Mouse (Mus musculus): ENCODE results near the gene Habp4. TPM values are rescaled to one million over a fixed set of nuclear protein-coding genes. Genes with fewer than 3 reads are reported as not detected.

Habp4 gene
- total RNA-seq, 2 experiments from 2014 or later, result 21.2 to 24.2 TPM

GRCm38 (mm10) chr13:64169746-64170145 is 8.1 kb downstream of the Habp4 start:
- intact Hi-C loops (cut with DNase I), result no loop called here
- no peak for DNase-seq

- no peak for DNase-seq
- intact Hi-C loops (cut with DNase I), result no loop called here
Observed at GRCm38 (mm10) chr13:64178000-64178399, 16.4 kb downstream of the Habp4 start.

GRCm38 (mm10) chr13:64178746-64179652 is 17.4 kb downstream of the Habp4 start:
- intact Hi-C loops (cut with DNase I), result no loop called here
- no peak for DNase-seq

GRCm38 (mm10) chr13:64180300-64180699 is 18.7 kb downstream of the Habp4 start:
- DNase-seq, result no peak
- intact Hi-C loops (cut with DNase I), result loop anchor here (5.0 to 10.0 kb wide), 2 partner anchors 127 to 255 kb away; partner anchors contain the start of gene Cdk20

GRCm38 (mm10) chr13:64180888-64181287 is 19.3 kb downstream of the Habp4 start:
- DNase-seq, result peak in 1 of 2 experiments; percentile 26
- intact Hi-C loops (cut with DNase I), result loop anchor here (5.0 to 10.0 kb wide), 2 partner anchors 126 to 254 kb away; partner anchors contain the start of gene Cdk20

GRCm38 (mm10) chr13:64182091-64182490 is 20.5 kb downstream of the Habp4 start:
- intact Hi-C loops (cut with DNase I), result loop anchor here (5.0 to 10.0 kb wide), 2 partner anchors 125 to 253 kb away; partner anchors contain the start of gene Cdk20
- no peak for DNase-seq

GRCm38 (mm10) chr13:64183583-64183982 is 22.0 kb downstream of the Habp4 start:
- intact Hi-C loops (cut with DNase I), result loop anchor here (5.0 to 10.0 kb wide), 2 partner anchors 124 to 251 kb away; partner anchors contain the start of gene Cdk20

GRCm38 (mm10) chr13:64184361-64184760 is 22.7 kb downstream of the Habp4 start:
- DNase-seq, result no peak

More at GRCm38 (mm10) chr13:64183583-64183982, 22.0 kb downstream of the Habp4 start:
- DNase-seq, result no peak

GRCm38 (mm10) chr13:64185176-64185575 is 23.6 kb downstream of the Habp4 start:
- intact Hi-C loops (cut with DNase I), result loop anchor here (10.0 kb wide), 1 partner anchor 250 kb away; the partner anchor contains the start of gene Cdk20
- DNase-seq, result no peak

More at GRCm38 (mm10) chr13:64184361-64184760, 22.7 kb downstream of the Habp4 start:
- intact Hi-C loops (cut with DNase I), result loop anchor here (5.0 to 10.0 kb wide), 2 partner anchors 123 to 250 kb away; partner anchors contain the start of gene Cdk20

- intact Hi-C loops (cut with DNase I), result loop anchor here (10.0 kb wide), 1 partner anchor 249 kb away; the partner anchor contains the start of gene Cdk20
- DNase-seq, result no peak
Observed at GRCm38 (mm10) chr13:64185586-64185985, 24.0 kb downstream of the Habp4 start.

- intact Hi-C loops (cut with DNase I), result loop anchor here (10.0 kb wide), 1 partner anchor 248 kb away; the partner anchor contains the start of gene Cdk20
- no peak for DNase-seq
Observed at GRCm38 (mm10) chr13:64186516-64186915, 24.9 kb downstream of the Habp4 start.

GRCm38 (mm10) chr13:64187065-64187464 is 25.4 kb downstream of the Habp4 start:
- intact Hi-C loops (cut with DNase I), result loop anchor here (10.0 kb wide), 1 partner anchor 248 kb away; the partner anchor contains the start of gene Cdk20
- DNase-seq, result no peak

GRCm38 (mm10) chr13:64197899-64198298 is 36.3 kb downstream of the Habp4 start:
- DNase-seq, result no peak
- intact Hi-C loops (cut with DNase I), result no loop called here

GRCm38 (mm10) chr13:64198310-64198709 is 36.7 kb downstream of the Habp4 start:
- intact Hi-C loops (cut with DNase I), result no loop called here
- DNase-seq, result no peak

- DNase-seq, result no peak
- intact Hi-C loops (cut with DNase I), result no loop called here
Observed at GRCm38 (mm10) chr13:64200911-64201310, 39.3 kb downstream of the Habp4 start.

GRCm38 (mm10) chr13:64204726-64205125 is 43.1 kb downstream of the Habp4 start:
- intact Hi-C loops (cut with DNase I), result no loop called here
- DNase-seq, result no peak

- intact Hi-C loops (cut with DNase I), result no loop called here
- DNase-seq, result no peak
Observed at GRCm38 (mm10) chr13:64205186-64205585, 43.6 kb downstream of the Habp4 start.

- no peak for DNase-seq
- intact Hi-C loops (cut with DNase I), result no loop called here
Observed at GRCm38 (mm10) chr13:64208146-64208545, 46.5 kb downstream of the Habp4 start.

GRCm38 (mm10) chr13:64211995-64212603 is 50.5 kb downstream of the Habp4 start:
- no peak for DNase-seq
- intact Hi-C loops (cut with DNase I), result no loop called here

- DNase-seq, result no peak
- intact Hi-C loops (cut with DNase I), result no loop called here
Observed at GRCm38 (mm10) chr13:64214891-64215290, 53.3 kb downstream of the Habp4 start.

- intact Hi-C loops (cut with DNase I), result no loop called here
- DNase-seq, result no peak
Observed at GRCm38 (mm10) chr13:64225738-64226137, 64.1 kb downstream of the Habp4 start.

Data from gastrocnemius, postnatal 36 days (tissue).